Mouse (Mus musculus): ENCODE measurements at regions not wholly inside any gene's neighbourhood (a gene's known extent, or its start where the extent isn't known, plus 50 kb on each side); places are given as distances from the start of the nearest gene placed in this dataset.

GRCm38 (mm10) chr4:9009656-9010055 is 770.8 kb upstream of the Car8 start:
- DNase-seq (ENCODE audit: low read depth, low spot score): no peak

GRCm38 (mm10) chr4:9005938-9006626 is 767.2 kb upstream of the Car8 start:
- DNase-seq (ENCODE audit: low read depth, low spot score): no peak

GRCm38 (mm10) chr4:9003891-9004290 is 765.0 kb upstream of the Car8 start:
- DNase-seq (ENCODE audit: low read depth, low spot score): no peak

GRCm38 (mm10) chr4:9002380-9002779 is 763.5 kb upstream of the Car8 start:
- no peak for DNase-seq (ENCODE audit: low read depth, low spot score)

- DNase-seq (ENCODE audit: low read depth, low spot score): no peak
Observed at GRCm38 (mm10) chr4:8998606-8999005, 759.8 kb upstream of the Car8 start.

- no peak for DNase-seq (ENCODE audit: low read depth, low spot score)
Observed at GRCm38 (mm10) chr4:8992171-8992570, 753.3 kb upstream of the Car8 start.

GRCm38 (mm10) chr4:8990551-8990950 is 751.7 kb upstream of the Car8 start:
- no peak for DNase-seq (ENCODE audit: low read depth, low spot score)

GRCm38 (mm10) chr4:8989614-8990013 is 750.8 kb upstream of the Car8 start:
- no peak for DNase-seq (ENCODE audit: low read depth, low spot score)

- DNase-seq (ENCODE audit: low read depth, low spot score): no peak
Observed at GRCm38 (mm10) chr4:8989110-8989509, 750.3 kb upstream of the Car8 start.

- no peak for DNase-seq (ENCODE audit: low read depth, low spot score)
Observed at GRCm38 (mm10) chr4:8988345-8988733, 749.5 kb upstream of the Car8 start.

- no peak for DNase-seq (ENCODE audit: low read depth, low spot score)
Observed at GRCm38 (mm10) chr4:8987544-8988344, 748.9 kb upstream of the Car8 start.

- DNase-seq (ENCODE audit: low read depth, low spot score): no peak
Observed at GRCm38 (mm10) chr4:8986394-8987091, 747.7 kb upstream of the Car8 start.

GRCm38 (mm10) chr4:8984059-8984606 is 745.3 kb upstream of the Car8 start:
- DNase-seq (ENCODE audit: low read depth, low spot score): no peak

- DNase-seq (ENCODE audit: low read depth, low spot score): no peak
Observed at GRCm38 (mm10) chr4:8978949-8979348, 740.1 kb upstream of the Car8 start.

- DNase-seq (ENCODE audit: low read depth, low spot score): no peak
Observed at GRCm38 (mm10) chr4:8969951-8970455, 731.2 kb upstream of the Car8 start.

- no peak for DNase-seq (ENCODE audit: low read depth, low spot score)
Observed at GRCm38 (mm10) chr4:8968741-8969140, 729.9 kb upstream of the Car8 start.

- DNase-seq (ENCODE audit: low read depth, low spot score): no peak
Observed at GRCm38 (mm10) chr4:8967986-8968385, 729.1 kb upstream of the Car8 start.

GRCm38 (mm10) chr4:8965563-8965962 is 726.7 kb upstream of the Car8 start:
- no peak for DNase-seq (ENCODE audit: low read depth, low spot score)

GRCm38 (mm10) chr4:8962959-8963572 is 724.2 kb upstream of the Car8 start:
- no peak for DNase-seq (ENCODE audit: low read depth, low spot score)

GRCm38 (mm10) chr4:8961851-8962250 is 723.0 kb upstream of the Car8 start:
- no peak for DNase-seq (ENCODE audit: low read depth, low spot score)

- DNase-seq (ENCODE audit: low read depth, low spot score): peak; percentile 64
Observed at GRCm38 (mm10) chr4:8957771-8958170, 718.9 kb upstream of the Car8 start.

- no peak for DNase-seq (ENCODE audit: low read depth, low spot score)
Observed at GRCm38 (mm10) chr4:8957023-8957343, 718.1 kb upstream of the Car8 start.
